Mouse (Mus musculus): ENCODE data around the gene Ptprn2. TPM values are rescaled to one million over a fixed set of nuclear protein-coding genes. Genes with fewer than 3 reads are reported as not detected.

The Ptprn2 gene
- polyA plus RNA-seq, 1 experiment from 2014 or later = 0.18 TPM

DNA sequence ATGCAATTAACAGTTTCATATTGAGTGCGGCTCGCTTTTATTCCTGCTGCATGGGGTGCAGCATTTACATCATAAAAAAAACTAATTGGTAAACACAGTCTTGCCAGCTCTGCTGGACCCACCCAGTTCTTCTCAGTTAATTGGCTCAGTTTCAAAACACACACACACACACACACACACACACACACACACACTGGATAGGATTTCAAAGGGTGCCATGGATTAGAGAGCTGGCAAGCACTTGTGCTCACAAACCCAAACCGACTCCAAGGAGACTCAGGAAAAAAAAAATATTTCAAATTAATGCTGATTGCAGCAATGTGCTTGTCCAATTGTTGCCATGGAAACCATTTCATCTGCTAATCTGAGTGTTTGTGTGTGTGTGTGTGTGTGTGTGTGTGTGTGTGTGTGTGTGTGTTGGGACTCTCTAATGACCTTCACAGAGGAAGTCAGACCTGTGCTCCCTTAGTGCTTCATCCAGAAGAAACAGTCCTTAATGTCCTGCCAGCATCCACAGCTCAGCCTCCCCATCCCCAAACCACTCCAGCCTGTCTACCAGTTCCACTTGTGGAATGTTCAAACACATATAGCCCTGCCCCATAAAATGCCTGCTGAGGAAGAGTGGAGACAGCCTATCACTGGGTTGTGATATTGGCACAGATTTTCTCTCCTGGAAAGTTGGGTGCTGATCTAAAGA, 452.8 kb downstream of the Ptprn2 start:
- no peak overlapping the region for H3K9ac ChIP-seq
- H3K4me1 ChIP-seq = no peaks in the 10 kb centered on the region
- H3K27ac ChIP-seq = no peak overlapping the region
- H3K36me3 ChIP-seq = no peaks in the 10 kb centered on the region
- ATAC-seq (replicated peaks; ENCODE audit: low FRiP score) = no peak
- no peaks in the 10 kb centered on the region for H3K27me3 ChIP-seq
- no peak overlapping the region for H3K4me3 ChIP-seq (replicated peaks)
- no peak overlapping the region for H3K4me2 ChIP-seq
- H3K9me3 ChIP-seq (replicated peaks) = no peaks in the 10 kb centered on the region
- 52% methylated on average over 3 of the region's 3 CpGs for WGBS

DNA sequence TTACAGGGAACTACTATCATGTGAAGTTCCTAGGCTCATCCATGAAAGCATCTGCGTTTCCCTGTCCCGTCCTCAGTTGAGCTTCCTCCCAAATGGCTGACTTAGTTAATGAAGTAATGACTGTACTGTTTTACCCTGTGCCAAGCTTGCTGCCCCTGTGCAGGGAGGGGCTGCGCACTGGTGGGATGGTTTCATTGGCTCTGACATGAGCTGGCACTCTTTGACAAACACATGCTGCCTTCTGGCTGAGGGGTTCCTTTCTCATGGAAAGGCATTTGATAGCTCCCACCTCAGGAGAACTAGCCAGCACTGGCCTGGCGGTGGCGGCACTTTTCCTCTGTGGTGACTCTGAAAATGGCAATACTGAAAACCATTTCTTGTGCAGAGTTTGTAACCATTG, 458.4 kb downstream of the Ptprn2 start:
- Histone ChIP-seq H3K9ac (no peak overlapping the region), H3K27ac (no peak overlapping the region), H3K4me1 (no peaks in the 10 kb centered on the region), H3K36me3 (no peaks in the 10 kb centered on the region), H3K4me3 (replicated peaks) (no peak overlapping the region), H3K27me3 (no peaks in the 10 kb centered on the region), H3K4me2 (no peak overlapping the region), H3K9me3 (replicated peaks) (no peaks in the 10 kb centered on the region)
- WGBS = 84% methylated on average over 5 of the region's 5 CpGs
- no peak for ATAC-seq (replicated peaks; ENCODE audit: low FRiP score)

DNA sequence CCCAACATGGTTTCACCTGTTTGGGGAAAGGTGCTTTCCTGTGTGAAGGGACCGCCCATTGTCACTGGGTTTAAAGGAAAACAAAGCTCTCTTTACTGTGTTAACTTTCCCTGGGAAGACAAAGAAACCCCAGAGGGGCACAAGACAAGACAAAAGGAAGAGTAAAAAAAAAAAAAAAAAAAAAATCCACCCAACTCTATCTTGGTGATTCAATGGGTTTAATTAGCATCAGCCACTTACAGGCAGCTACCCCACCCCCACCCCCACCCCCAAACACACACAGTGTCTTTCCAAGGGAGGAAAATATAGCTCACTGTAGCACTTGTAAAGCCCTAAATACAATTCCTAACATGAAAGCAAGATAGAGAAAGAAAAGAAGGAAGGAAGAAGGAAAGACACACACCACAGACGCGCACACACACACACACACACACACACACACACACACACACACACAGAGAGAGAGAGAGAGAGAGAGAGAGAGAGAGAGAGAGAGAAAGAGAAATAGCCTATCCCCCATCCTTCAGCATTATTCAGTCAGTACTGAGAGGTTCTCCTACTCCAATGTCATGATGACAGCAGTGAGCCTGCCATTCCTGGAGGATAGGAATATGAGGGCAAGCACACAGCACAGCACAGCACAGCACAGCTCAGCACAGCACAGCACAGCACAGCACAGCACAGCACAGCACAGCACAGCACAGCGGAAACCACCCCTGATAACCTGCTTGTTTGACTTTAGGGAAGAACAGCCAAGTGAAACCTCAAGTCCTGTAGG, 462.8 kb downstream of the Ptprn2 start:
- Histone ChIP-seq H3K4me3 (replicated peaks) (no peak overlapping the region), H3K36me3 (no peaks in the 10 kb centered on the region), H3K9ac (no peak overlapping the region), H3K9me3 (replicated peaks) (no peaks in the 10 kb centered on the region), H3K27ac (no peak overlapping the region), H3K27me3 (no peaks in the 10 kb centered on the region), H3K4me1 (no peaks in the 10 kb centered on the region), H3K4me2 (no peak overlapping the region)
- ATAC-seq (replicated peaks; ENCODE audit: low FRiP score) = no peak
- WGBS = 81% methylated on average over 4 of the region's 4 CpGs

GRCm38 (mm10) chr12:116949726-116950125, 464.2 kb downstream of the Ptprn2 start:
- 75% methylated on average over 3 of the region's 3 CpGs for WGBS
- ATAC-seq (replicated peaks; ENCODE audit: low FRiP score) = no peak
- no peak overlapping the region for H3K9ac ChIP-seq
- no peaks in the 10 kb centered on the region for H3K4me1 ChIP-seq
- H3K4me2 ChIP-seq = no peak overlapping the region
- H3K27me3 ChIP-seq = no peaks in the 10 kb centered on the region
- no peak overlapping the region for H3K4me3 ChIP-seq (replicated peaks)
- H3K9me3 ChIP-seq (replicated peaks) = no peaks in the 10 kb centered on the region
- H3K36me3 ChIP-seq = no peaks in the 10 kb centered on the region
- H3K27ac ChIP-seq = no peak overlapping the region

GRCm38 (mm10) chr12:116952452-116953205, 467.1 kb downstream of the Ptprn2 start:
- Histone ChIP-seq H3K27me3 (no peaks in the 10 kb centered on the region), H3K4me1 (no peaks in the 10 kb centered on the region), H3K9me3 (replicated peaks) (no peaks in the 10 kb centered on the region), H3K36me3 (no peaks in the 10 kb centered on the region), H3K4me2 (no peak overlapping the region), H3K4me3 (replicated peaks) (no peak overlapping the region), H3K9ac (no peak overlapping the region), H3K27ac (no peak overlapping the region)
- ATAC-seq (replicated peaks; ENCODE audit: low FRiP score) = no peak
- WGBS = 83% methylated on average over 13 of the region's 13 CpGs

GRCm38 (mm10) chr12:116959164-116959563, 473.6 kb downstream of the Ptprn2 start:
- Histone ChIP-seq H3K27ac (no peak overlapping the region), H3K27me3 (no peaks in the 10 kb centered on the region), H3K9me3 (replicated peaks) (no peaks in the 10 kb centered on the region), H3K4me2 (no peak overlapping the region), H3K4me1 (no peaks in the 10 kb centered on the region), H3K36me3 (no peaks in the 10 kb centered on the region), H3K4me3 (replicated peaks) (no peak overlapping the region), H3K9ac (no peak overlapping the region)
- WGBS = 97% methylated on average over 2 of the region's 2 CpGs
- no peak for ATAC-seq (replicated peaks; ENCODE audit: low FRiP score)

DNA sequence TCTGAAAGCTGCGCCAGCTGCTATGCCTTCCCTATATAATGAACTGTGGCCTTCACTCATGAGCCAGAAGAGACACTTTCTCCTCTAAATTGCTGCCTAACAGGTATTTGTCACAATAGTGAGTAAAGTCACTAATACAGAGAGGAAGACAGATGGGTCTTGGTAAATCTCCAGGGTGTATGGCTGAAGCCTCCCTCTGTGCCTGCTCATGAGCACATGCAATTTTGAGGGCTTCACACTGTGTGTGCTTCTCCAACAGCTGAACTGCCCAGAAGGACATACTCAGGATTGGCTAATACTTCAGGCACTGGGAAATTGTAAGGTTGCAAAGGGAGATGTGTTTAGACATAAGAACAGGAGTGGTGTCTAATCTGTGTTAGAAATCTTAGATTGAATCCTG, 478.4 kb downstream of the Ptprn2 start:
- ATAC-seq (replicated peaks; ENCODE audit: low FRiP score) = no peak
- WGBS = 81% methylated on average over 1 of the region's 1 CpGs
- H3K9ac ChIP-seq = no peak overlapping the region

GRCm38 (mm10) chr12:116968215-116968939, 482.9 kb downstream of the Ptprn2 start:
- ATAC-seq (replicated peaks; ENCODE audit: low FRiP score) = no peak
- Histone ChIP-seq H3K27ac (no peak overlapping the region), H3K4me2 (no peak overlapping the region), H3K4me1 (no peaks in the 10 kb centered on the region), H3K36me3 (no peaks in the 10 kb centered on the region), H3K4me3 (replicated peaks) (no peak overlapping the region), H3K9ac (no peak overlapping the region), H3K9me3 (replicated peaks) (no peaks in the 10 kb centered on the region), H3K27me3 (no peaks in the 10 kb centered on the region)
- 61% methylated on average over 8 of the region's 8 CpGs for WGBS

More for the DNA sequence above, 478.4 kb downstream of the Ptprn2 start:
- no peak overlapping the region for H3K4me3 ChIP-seq (replicated peaks)
- H3K4me2 ChIP-seq = no peak overlapping the region
- no peaks in the 10 kb centered on the region for H3K9me3 ChIP-seq (replicated peaks)
- H3K36me3 ChIP-seq = no peaks in the 10 kb centered on the region
- H3K27me3 ChIP-seq = no peaks in the 10 kb centered on the region
- no peak overlapping the region for H3K27ac ChIP-seq
- H3K4me1 ChIP-seq = no peaks in the 10 kb centered on the region

DNA sequence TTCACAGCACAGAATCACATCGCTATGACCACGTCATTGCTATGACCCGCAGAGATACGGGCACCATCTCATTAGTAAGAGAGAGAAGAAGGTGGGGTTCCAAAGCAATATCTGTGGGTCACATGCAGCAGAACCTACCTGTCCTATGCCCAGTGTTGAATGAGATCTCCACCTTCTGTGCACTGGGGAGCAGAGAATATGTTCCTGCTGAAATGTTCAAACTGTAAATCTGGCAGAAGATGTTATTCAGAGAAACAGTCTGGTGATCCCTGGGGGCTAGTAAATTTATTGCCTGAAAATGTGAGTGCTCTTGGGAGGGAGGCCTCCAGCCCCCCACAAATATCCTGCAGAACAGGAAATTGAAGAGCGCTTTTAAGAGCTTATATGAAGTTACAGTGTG, 490.0 kb downstream of the Ptprn2 start:
- Histone ChIP-seq H3K27me3 (no peaks in the 10 kb centered on the region), H3K4me3 (replicated peaks) (no peak overlapping the region), H3K36me3 (no peaks in the 10 kb centered on the region), H3K27ac (no peak overlapping the region), H3K9ac (no peak overlapping the region), H3K4me2 (no peak overlapping the region), H3K4me1 (no peaks in the 10 kb centered on the region), H3K9me3 (replicated peaks) (no peaks in the 10 kb centered on the region)
- 62% methylated on average over 5 of the region's 5 CpGs for WGBS
- no peak for ATAC-seq (replicated peaks; ENCODE audit: low FRiP score)

DNA sequence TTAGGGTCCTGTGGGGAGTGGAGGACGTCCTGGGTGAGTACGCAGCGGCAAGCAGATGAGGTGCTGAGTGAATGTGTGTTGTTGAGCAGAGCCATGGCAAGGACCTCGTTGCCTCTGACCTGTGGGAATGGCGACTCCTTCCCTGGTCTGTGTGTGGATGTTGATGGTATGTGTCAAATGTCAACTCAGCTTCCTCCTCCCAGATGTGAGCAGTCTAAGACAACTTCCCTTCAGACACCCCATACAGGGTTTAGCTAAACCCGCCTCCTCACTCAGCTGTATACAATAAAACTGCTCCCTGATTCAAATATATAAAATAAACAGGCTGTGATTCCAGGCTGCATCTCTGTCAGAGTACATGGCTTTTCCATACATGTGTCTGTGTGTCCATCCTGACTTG, 491.5 kb downstream of the Ptprn2 start:
- H3K27ac ChIP-seq = no peak overlapping the region
- H3K9ac ChIP-seq = no peak overlapping the region
- H3K4me3 ChIP-seq (replicated peaks) = no peak overlapping the region
- no peaks in the 10 kb centered on the region for H3K4me1 ChIP-seq
- H3K36me3 ChIP-seq = no peaks in the 10 kb centered on the region
- 74% methylated on average over 6 of the region's 6 CpGs for WGBS
- no peak overlapping the region for H3K4me2 ChIP-seq
- no peak for ATAC-seq (replicated peaks; ENCODE audit: low FRiP score)
- no peaks in the 10 kb centered on the region for H3K9me3 ChIP-seq (replicated peaks)
- no peaks in the 10 kb centered on the region for H3K27me3 ChIP-seq

GRCm38 (mm10) chr12:116978201-116978600, 492.7 kb downstream of the Ptprn2 start:
- no peaks in the 10 kb centered on the region for H3K9me3 ChIP-seq (replicated peaks)
- no peak for ATAC-seq (replicated peaks; ENCODE audit: low FRiP score)
- H3K9ac ChIP-seq = no peak overlapping the region
- H3K27ac ChIP-seq = no peak overlapping the region
- no peaks in the 10 kb centered on the region for H3K27me3 ChIP-seq
- 86% methylated on average over 6 of the region's 6 CpGs for WGBS
- H3K4me1 ChIP-seq = no peaks in the 10 kb centered on the region
- no peaks in the 10 kb centered on the region for H3K36me3 ChIP-seq
- H3K4me3 ChIP-seq (replicated peaks) = no peak overlapping the region
- H3K4me2 ChIP-seq = no peak overlapping the region

DNA sequence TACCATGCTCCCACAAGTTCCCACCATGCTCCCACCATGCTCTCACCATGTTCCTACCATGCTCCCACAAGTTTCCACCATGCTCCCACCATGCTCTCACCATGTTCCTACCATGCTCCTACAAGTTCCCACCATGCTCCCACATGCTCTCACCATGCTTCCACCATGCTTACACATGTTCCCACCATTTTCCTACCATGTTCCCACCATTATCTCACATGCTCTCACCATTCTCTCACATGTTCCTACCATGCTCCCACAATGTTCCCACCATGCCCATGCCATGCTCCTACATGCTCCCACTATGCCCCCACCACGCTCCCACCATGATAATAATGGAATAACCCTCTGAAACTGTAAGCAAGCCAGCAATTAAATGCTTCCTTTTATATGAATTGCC, 495.8 kb downstream of the Ptprn2 start:
- Histone ChIP-seq H3K9ac (no peak overlapping the region), H3K9me3 (replicated peaks) (no peaks in the 10 kb centered on the region), H3K27me3 (no peaks in the 10 kb centered on the region), H3K27ac (no peak overlapping the region), H3K4me2 (no peak overlapping the region), H3K36me3 (no peaks in the 10 kb centered on the region), H3K4me1 (no peaks in the 10 kb centered on the region), H3K4me3 (replicated peaks) (no peak overlapping the region)
- WGBS = 91% methylated on average over 1 of the region's 1 CpGs
- no peak for ATAC-seq (replicated peaks; ENCODE audit: low FRiP score)
